Mouse (Mus musculus) erythroblast, embryonic 14.5 days (primary cell): ENCODE data around the gene Jmjd8. TPM values are rescaled to one million over a fixed set of nuclear protein-coding genes. Genes with fewer than 3 reads are reported as not detected.

Experiments used
- H3K27me3 ChIP-seq: 2 replicates; pipeline ENCODE4 v1.6.1; 2012; ENCODE audit warnings: inconsistent platforms; ENCODE audit not compliant: control insufficient read depth
- H3K36me3 ChIP-seq: 2 replicates; pipeline ENCODE4 v1.6.1; 2012; ENCODE audit warnings: mild to moderate bottlenecking, inconsistent platforms; ENCODE audit not compliant: control insufficient read depth
- H3K4me1 ChIP-seq: 2 replicates; pipeline ENCODE4 v1.6.1; 2012; ENCODE audit warnings: inconsistent platforms; ENCODE audit not compliant: control insufficient read depth
- H3K4me3 ChIP-seq: replicated peaks from 2 replicates; pipeline ENCODE3; 2012; ENCODE audit warnings: moderate library complexity, mild to moderate bottlenecking, inconsistent platforms
- H3K9me3 ChIP-seq: 2 replicates; pipeline ENCODE4 v1.6.1; 2012; ENCODE audit warnings: low read length, inconsistent platforms, mixed read lengths; ENCODE audit not compliant: control insufficient read depth
- GATA1 ChIP-seq: IDR thresholded peaks from 2 replicates; pipeline ENCODE4 v1.6.1; 2012; ENCODE audit warnings: low read length, inconsistent platforms, mixed read lengths
- TAL1 ChIP-seq: IDR thresholded peaks from 3 replicates; pipeline ENCODE4 v1.6.1; 2012; ENCODE audit warnings: low read length, inconsistent platforms, mixed read lengths
- polyA plus RNA-seq: library from polyadenylated mRNA; stranded (reverse); fragments of >175 nt; gene quantifications from 2 replicates; pipeline ENCODE4 v1.2.3, GENCODE M21; 2012

The Jmjd8 gene
- polyA plus RNA-seq, 1 experiment = 0.31 TPM

DNA sequence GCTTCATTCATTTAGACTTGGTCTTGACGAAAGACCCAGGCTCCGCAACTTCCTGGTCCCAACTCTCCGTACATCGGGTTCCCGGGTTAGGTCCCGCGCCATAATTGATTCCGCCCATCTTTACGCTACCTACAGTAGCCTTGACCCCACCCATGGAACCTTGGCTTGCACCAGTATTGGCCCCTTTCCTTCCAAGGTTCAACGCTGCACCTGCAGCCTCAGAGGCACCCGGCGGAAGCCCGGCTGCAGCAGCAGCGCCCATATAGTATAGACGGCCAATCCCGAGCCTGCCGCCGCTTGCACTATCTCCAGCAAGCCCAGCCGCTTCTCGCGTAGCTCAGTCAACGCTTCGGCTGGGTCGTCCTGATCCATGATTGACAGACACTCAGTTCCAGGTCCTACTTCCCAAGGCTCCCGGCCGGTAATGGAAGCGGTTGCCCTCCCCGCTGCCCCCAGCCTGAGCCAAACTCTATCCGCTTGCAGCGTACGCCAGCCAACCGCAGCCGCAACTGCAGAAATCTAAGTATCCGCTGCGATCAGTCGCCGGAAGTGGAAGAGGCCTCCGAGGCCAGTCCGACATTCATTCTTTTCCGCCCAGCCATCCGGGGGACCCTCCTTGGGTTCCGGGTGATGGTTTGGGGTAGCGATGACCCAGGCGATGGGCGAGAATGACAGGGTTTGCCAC is 36.7 kb upstream of the Jmjd8 start:
- peaks cover 61% of the 10 kb centered on the region for H3K4me1 ChIP-seq
- no peaks in the 10 kb centered on the region for H3K9me3 ChIP-seq
- H3K4me3 ChIP-seq = peak overlapping the region; percentile 87
- H3K27me3 ChIP-seq = no peaks in the 10 kb centered on the region
- peaks cover 41% of the 10 kb centered on the region for H3K36me3 ChIP-seq
- TF ChIP-seq TAL1 (no peak), GATA1 (no peak; the same call in 1 of the 2 replicates)

DNA sequence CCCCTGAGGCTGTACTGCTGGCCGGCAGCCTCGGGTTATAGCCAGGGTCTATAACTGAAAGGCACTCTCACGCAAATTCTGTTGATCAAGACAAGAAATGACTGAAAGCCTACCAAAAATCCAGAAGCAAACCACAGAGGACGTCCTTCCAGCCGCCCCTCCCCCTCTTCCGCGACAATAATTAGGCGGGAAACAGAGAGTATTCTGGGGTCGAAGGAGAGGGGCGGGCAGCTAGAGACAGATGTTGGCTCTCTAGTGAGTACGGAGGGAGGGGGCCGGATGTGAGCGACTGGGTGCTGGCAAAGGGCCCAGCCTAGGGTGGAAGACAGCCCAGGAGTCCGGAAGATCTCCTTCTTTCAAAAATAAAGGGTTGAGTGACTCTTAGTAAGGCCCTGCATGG is 36.1 kb upstream of the Jmjd8 start, which contains the start of gene Fam173a:
Gene Fam173a, minus strand, starts transcription at position 287 of the 400 bp plus-strand sequence.
- H3K36me3 ChIP-seq = peaks cover 35% of the 10 kb centered on the region
- H3K4me1 ChIP-seq = peaks cover 67% of the 10 kb centered on the region
- no peaks in the 10 kb centered on the region for H3K27me3 ChIP-seq
- peak within 1 kb of the TSS; percentile 87 for H3K4me3 ChIP-seq
- TF ChIP-seq TAL1 (no peak), GATA1 (no peak)
- H3K9me3 ChIP-seq = no peaks in the 10 kb centered on the region

DNA sequence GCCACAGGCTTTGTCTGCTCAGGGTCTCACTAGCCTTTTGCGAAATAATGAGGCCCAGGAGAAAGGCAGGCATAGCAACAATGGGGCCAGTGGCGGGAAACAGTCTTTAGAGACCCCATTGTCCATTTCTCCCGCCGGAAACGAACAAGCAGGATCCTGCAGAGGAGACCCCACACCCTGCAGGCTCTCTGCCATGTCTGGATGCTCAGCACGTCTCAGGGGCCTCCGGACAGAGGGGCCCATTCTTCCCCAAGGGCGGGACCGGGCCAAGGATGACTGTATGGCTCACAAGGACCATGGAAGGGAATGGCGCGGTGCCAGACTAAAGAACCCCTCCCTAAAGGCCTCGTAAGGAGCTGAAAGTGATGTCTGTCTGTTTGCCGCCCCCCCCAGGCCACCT is 34.5 kb upstream of the Jmjd8 start:
- Histone ChIP-seq H3K4me1 (peaks cover 68% of the 10 kb centered on the region), H3K36me3 (peaks cover 21% of the 10 kb centered on the region)

DNA sequence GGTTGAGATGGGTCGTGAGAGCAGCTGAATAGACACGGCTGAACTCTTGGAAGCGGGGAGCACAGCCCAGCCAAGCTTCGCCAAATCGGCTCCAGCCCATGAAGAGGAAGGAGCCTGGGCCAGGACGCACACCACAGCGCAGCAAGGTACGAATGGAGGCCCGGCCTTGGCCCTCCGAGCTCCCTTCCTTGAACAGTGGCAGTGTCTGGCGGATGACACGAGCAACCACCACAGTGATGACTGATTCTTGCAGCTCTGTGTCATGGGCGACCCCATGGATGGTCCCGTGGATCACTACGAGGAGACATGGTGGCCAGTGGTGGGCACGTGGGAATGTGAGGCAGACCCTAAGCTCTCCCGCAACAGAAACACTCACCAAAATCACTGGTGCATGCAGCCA is 33.7 kb upstream of the Jmjd8 start:
- TF ChIP-seq TAL1 = no peak
- no peak for TF ChIP-seq GATA1
- peaks cover 13% of the 10 kb centered on the region for H3K36me3 ChIP-seq
- H3K4me3 ChIP-seq = no peak overlapping the region
- no peaks in the 10 kb centered on the region for H3K9me3 ChIP-seq
- peaks cover 68% of the 10 kb centered on the region for H3K4me1 ChIP-seq
- H3K27me3 ChIP-seq = no peaks in the 10 kb centered on the region; the same call in 1 of the 2 replicates

More for the DNA sequence above, 34.5 kb upstream of the Jmjd8 start:
- no peak overlapping the region for H3K4me3 ChIP-seq
- no peaks in the 10 kb centered on the region for H3K9me3 ChIP-seq
- no peak for TF ChIP-seq TAL1
- no peak for TF ChIP-seq GATA1
- H3K27me3 ChIP-seq = no peaks in the 10 kb centered on the region; the same call in 1 of the 2 replicates

DNA sequence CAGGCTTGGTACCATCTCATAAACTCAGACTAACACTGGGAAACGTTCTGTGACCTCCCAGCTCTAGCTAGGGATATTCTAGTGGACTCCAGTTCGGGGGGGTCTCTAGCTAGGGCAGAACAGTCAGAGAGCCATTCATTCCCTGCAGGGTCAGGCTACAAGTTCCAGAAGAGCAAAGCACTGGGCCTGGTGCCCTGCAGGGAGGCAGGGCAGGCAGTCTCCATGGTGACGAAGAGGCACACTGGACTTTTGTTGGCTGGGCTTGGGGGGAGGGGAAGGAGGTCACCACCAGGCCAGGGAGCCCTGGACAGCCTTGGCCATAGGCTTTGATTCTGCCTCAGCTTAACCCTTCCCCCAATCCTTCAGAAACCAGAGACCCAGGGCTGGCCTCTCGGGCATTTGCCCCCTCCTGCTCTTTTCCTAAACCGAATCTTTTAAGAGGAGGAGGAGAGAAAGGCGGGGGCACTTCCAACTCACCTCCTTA is 33.0 kb upstream of the Jmjd8 start, which contains the start of gene AC134908.4:
Gene AC134908.4, minus strand, starts transcription at position 51 of the 484 bp plus-strand sequence.
- H3K36me3 ChIP-seq = peaks cover 9% of the 10 kb centered on the region
- peaks cover 66% of the 10 kb centered on the region for H3K4me1 ChIP-seq
- H3K4me3 ChIP-seq = peak within 1 kb of the TSS; percentile 82
- H3K9me3 ChIP-seq = no peaks in the 10 kb centered on the region
- no peaks in the 10 kb centered on the region; the same call in 1 of the 2 replicates for H3K27me3 ChIP-seq
- no peak for TF ChIP-seq TAL1
- no peak for TF ChIP-seq GATA1

DNA sequence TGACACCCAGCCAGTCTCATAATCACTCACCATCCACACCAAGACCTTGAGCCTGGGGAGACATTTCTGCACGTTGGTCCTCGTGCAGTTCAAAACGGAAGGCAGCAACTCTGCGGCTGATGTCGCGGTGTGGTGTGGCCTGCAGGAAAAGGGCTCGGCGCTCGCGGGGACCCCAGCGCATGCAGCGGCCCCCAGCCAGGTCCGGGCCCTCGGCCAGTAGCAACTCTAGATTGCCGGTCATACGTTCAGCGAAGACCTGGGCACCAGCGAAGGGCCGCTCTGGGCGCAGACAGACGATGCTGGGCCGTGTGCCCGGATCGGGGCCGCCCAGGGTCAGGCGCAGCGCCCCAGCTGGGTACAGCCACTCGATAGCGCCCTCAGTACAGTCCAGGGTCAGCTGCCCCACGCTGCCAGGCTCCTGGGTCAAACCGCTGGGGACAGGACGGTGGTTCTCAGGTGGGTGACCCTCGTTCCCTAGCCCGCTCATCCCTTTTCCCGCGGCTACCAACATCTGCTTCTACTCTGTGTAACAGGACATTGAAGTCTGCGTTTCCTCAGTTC is 32.4 kb upstream of the Jmjd8 start:
- peak overlapping the region; percentile 82 for H3K4me3 ChIP-seq
- H3K36me3 ChIP-seq = peaks cover 7% of the 10 kb centered on the region
- H3K9me3 ChIP-seq = no peaks in the 10 kb centered on the region
- H3K4me1 ChIP-seq = peaks cover 59% of the 10 kb centered on the region
- TF ChIP-seq GATA1 = no peak
- H3K27me3 ChIP-seq = peaks cover 2% of the 10 kb centered on the region

DNA sequence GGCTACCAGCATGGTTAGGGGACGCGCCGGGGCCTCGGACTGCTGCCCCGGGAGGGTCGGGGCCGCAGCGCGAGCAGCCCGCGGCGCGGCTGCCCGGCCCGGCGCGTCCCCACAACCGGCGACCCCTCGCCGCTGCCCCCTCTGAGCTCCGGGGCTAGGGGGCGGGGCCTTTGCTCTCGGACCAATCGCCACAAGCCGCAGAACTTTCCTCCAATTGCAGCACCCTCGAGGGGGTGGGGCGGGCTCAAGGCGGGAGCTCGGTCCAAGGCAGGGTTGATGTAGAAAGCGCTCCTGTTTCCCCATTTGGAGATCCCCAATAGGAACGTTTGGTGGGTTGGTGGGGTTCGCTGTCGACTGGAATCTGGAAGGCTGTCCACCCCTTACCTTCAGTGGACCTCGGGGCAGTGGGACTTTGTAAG is 31.7 kb upstream of the Jmjd8 start, which contains the start of gene Metrn:
Gene Metrn, minus strand, starts transcription at position 186 of the 419 bp plus-strand sequence.
- Histone ChIP-seq H3K36me3 (peaks cover 7% of the 10 kb centered on the region), H3K27me3 (peaks cover 8% of the 10 kb centered on the region), H3K9me3 (no peaks in the 10 kb centered on the region), H3K4me3 (peak within 1 kb of the TSS; percentile 82), H3K4me1 (peaks cover 52% of the 10 kb centered on the region)
- TF ChIP-seq TAL1 = no peak
- no peak for TF ChIP-seq GATA1

DNA sequence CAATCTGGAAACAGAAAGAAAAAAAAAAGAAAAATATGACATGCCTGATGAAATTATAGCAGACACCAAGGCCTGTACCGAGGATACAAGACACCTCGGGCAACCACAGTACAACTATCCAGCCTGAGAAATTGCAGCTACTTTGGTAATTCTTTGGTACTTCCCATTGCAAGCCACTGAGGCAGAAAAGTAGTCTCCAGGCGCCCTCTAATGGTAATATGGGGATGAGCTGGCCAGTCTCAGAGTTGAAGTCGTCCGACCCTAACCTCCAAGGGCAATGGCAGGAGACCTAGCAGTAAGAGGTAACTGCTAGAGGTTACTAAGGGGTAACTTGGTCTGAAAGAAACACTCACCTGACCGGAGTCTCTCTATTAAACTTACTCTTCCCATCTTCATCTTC is 27.6 kb upstream of the Jmjd8 start:
- Histone ChIP-seq H3K4me1 (peaks cover 14% of the 10 kb centered on the region), H3K4me3 (no peak overlapping the region)

DNA sequence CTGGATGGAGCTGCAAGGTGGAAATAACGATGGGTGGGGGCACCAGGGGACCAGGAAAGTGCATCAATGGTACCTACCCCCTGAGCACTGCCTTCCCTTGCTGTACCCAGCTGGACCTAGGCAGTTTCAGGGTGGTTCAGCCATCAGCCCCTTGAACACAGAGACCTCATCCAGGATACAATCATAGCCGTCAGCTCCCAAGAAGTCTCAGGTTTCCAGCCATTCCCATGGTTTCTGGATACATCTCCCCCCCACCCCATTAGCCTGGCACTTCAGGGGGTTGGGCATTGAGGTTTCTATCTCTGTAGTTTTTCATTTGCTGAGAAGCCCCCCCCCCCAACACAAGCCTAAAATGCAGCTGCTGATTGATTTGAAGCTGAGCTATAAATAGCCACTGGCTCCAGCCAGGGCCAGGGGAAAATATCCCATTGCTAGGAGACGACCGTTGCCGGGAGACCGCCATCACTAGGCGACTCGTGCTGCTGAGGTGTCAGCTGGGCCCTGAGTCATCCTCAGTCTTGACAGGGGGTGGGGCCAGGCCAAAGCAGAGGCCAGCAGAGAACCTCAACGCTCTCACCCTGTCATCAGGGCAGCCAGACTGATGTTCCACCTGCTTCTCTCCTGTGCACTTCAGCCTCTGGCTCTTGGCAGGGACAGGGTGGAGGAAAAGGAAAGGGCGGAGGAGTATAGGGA is 25.7 kb upstream of the Jmjd8 start:
- Histone ChIP-seq H3K4me3 (no peak overlapping the region), H3K27me3 (peaks cover 49% of the 10 kb centered on the region), H3K4me1 (no peaks in the 10 kb centered on the region; the same call in 1 of the 2 replicates), H3K9me3 (no peaks in the 10 kb centered on the region), H3K36me3 (no peaks in the 10 kb centered on the region)
- TF ChIP-seq GATA1 = no peak
- no peak for TF ChIP-seq TAL1

More for the DNA sequence above, 27.6 kb upstream of the Jmjd8 start:
- TF ChIP-seq TAL1 = no peak
- no peak for TF ChIP-seq GATA1
- Histone ChIP-seq H3K9me3 (no peaks in the 10 kb centered on the region), H3K27me3 (peaks cover 36% of the 10 kb centered on the region), H3K36me3 (no peaks in the 10 kb centered on the region)
